Mouse (Mus musculus) gonadal fat pad, adult 2 months (tissue): ENCODE data around the gene Gp2. TPM values are rescaled to one million over a fixed set of nuclear protein-coding genes. Genes with fewer than 3 reads are reported as not detected.

Experiments used
- DNase-seq: peaks from one replicate; pipeline ENCODE4 v3.0.0-alpha.2; 2012; ENCODE audit warnings: low read depth
- polyA plus RNA-seq: library from polyadenylated mRNA; depleted of rRNA; stranded (reverse); fragments of >200 nt; gene quantifications from 2 replicates; pipeline ENCODE4 v1.2.3, GENCODE M21; 2012; rRNA removed

Gene Gp2
- not detected in 2 replicates for polyA plus RNA-seq

DNA sequence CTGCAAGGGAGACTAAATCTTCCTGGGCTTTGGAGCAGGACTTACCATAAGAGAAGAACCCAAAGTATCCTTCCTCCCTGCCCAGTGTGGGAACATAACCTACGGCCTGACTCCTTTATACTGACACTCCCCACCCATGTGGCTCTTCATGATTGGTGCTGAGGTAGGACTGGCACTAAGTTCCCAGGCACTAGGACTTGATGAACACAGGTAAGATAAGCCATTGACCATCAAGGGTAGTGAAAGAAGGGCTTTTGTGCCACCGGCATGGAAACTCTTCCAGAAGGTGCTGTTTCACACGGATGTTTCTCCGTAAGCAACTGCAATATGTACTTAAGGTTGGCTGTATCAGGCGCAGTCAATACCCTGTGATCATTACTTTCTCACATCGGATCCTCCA is at the start of gene Gp2:
Gene Gp2, minus strand, starts transcription at position 101 of the 400 bp plus-strand sequence.
- DNase-seq: no peak

DNA sequence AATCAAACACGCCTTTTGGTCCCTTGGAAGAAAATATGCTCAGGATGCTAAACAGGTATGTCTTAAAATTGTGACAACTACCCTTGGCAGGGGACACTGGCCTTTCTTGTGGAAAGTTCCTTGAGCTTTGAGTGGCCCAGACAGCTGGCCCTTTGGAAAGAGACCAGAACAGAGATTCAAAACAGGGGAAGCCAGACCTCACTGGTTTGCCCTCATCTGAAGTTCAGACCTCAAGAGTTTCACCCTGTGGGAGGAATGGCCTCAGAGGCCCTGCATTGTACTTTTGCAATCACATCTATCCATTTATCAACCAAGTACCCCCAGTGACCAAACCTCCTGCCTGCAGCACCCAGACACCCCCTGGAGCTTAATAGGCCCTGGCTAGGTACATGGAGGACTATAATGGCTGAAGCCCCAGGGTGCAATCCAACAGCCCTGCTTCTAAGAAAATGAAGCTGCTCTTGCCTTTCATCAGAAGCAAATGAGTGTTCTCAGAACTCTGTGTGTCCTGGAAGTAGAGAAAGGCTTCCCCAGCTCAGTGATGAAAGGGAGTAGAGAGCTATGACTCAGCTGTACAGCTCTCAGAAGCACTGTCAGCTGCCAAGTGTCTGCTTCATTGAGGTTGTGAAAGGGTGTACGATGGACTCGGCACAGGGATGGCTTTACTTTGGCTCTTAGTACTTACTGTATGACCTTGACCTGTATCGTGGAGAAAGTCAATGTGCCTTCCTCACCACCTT is 31.1 kb upstream of the Gp2 start:
- no peak for DNase-seq

DNA sequence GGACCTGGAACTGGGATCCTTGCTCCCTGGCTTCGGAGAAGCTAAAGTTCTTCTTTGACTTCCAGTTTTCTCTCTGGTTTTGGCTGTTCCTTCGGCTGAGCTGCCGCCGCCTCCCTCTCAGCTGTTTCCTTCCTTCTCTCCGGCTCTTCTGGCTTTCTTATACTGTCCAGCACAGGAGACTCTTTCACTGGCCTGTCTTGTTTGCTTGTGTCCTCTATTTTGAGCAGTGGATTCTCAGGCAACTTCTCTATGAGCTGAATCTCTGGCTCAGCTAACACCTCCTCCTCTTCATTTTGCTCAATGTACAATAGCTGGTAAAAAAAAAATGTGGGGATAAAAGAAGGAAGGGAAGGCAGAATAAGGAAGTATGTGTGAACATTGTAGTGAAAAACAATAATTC is 27.6 kb upstream of the Gp2 start:
- DNase-seq: no peak

DNA sequence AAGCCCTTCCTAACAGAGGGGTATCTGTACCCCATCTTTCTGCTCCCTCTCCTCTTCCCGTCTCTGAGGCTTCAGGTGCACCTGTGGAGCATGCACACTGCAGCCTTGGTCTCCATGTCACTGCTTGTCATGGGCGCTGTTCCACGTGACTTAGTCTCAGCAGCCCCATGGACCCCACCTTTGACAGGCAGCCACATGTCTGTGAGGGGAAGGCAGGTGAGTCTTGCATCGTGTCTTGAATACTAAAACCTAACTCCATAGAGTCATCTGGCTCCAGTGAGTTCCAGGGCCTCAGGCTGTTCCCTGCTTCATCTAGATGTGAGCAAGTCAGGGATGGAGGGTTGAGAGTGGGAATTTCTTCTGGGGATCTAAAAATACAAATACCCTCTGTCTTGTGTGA is 25.1 kb upstream of the Gp2 start:
- DNase-seq: no peak

DNA sequence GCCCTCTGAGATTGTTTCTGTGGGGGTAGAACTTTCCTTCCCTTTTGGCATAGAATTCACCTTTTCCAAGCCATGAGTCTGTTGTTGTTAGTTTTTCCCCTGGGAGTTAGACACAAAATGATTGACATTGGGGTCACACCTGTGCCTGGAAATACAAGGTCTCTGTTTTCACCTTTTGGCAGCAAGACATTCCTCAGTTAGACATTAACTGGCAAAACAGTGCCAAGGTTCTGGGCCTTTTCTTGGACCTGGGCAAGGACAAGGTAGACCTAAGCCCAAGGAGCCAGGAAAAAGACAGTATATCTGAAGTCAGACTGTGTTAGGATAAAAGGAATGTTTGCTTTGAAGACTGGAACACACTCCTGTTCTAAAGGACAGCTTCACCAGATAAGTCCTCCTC is 20.2 kb upstream of the Gp2 start, which contains the start of gene Umod:
Gene Umod, minus strand, starts transcription at position 27 of the 400 bp plus-strand sequence.
- no peak for DNase-seq

DNA sequence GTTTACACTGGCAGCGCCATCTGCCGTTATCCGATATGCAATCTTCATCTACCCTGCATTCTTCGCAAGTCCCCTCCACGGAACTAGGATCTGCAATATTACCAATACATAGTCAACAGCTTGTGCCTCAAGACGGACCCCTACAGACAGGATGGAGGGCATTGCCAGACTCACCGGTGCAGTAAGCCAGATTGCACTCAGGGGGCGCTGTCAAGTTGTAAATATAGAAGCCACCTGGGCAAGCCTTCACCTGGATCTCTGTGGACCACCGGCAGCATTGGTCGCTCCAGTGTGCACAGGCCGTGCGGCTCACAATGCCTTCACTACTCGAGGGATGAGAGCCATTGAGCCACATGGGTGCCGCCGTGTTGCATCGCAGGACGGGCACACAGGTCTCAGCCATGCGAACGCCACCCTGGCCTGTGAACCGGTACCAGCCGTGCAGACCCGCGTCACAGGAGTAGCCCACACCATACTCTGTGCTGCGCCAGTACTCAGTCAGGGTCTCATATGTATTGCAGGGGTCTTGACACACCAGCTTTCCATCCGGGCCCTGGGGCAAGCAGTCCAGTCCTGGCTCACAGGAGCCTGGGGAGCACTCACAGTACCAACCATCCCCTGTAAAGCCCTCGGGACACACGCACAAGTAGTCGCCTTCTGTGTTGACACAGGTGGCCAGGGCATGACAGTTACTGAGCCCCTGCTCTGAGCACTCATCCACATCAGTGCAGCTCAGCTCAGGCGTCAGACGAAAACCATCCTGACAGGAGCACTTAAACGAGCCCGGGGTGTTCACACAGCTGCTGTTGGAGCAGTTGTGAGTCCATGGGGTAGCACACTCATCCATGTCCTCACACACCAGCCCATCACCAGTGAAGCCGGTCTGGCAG is 17.7 kb upstream of the Gp2 start:
- DNase-seq: no peak

DNA sequence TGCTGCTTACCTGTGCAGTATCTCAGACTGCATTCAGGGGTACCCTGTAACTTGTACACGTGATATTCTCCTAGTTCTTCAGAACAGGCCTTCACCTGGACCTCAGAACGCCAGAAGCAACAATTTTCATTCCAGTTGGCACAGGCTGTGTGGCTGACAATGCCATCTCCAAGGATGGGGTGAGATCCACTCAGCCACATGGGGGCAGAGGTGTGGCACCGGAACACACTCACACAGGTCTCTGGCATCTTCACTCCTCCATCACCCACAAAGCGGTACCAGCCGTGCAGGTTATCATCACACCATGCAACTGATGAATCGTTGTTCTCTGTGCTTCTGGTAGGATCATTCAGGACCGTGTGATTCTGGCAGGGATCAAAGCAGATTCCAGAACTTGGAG is 4.9 kb downstream of the Gp2 start:
- no peak for DNase-seq

DNA sequence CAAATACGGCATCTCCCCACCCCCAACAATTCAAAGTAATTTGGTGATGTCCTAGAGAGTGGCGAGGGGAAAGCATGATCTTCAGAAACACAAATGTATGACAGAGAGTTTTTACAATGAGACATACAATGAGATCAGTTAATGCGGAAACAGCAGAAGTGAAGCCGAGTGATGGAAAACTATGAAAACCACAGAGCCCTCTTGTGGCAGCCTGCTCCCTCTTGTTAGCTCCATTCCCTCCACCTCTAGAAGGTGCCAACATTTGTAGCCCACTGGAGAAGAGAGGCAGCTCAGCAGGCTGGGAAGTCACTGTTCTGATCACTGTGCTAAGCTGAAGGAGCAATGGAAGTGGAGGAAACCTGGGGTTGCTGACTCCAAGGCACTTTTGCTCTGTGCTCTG is 15.2 kb downstream of the Gp2 start:
- DNase-seq: no peak

DNA sequence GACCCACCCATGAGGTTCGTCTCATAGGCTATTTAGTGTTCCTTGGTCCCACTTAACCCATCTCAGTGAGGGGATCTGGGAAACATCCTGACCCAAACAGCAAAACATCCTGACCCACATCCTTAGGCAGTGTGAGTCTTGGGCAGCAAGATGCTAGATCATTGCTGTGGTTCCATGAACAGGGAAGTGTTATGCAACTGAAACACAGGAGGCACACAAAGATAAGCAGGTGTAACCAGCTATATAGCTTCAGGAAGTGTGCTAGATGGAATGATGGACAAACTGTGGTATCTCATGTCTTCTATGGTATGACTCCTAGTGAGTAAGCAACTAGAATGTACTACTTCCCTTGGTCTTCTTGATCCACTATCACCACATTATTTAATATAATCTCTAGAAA is 17.1 kb downstream of the Gp2 start:
- no peak for DNase-seq

DNA sequence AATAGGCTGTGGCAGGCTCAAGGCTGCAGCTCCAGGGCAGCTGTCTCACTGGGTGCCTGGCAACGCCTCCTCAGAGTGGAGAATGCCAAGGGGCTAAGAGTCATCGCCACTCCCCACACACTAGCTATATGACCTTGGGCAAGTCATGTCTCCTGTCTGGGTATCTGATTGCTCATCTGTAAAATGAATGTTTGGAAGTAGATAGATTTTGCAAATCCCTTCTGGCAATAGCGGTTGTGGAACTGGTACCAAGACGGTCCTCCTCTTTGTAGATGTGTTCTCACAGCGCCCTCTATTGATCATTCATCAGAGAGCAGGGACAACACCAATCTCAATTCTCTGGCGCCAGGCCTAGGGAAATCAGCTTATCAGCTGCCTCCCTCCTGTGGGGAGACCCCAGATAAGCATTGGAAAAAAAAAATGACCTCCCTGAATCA is 31.9 kb downstream of the Gp2 start:
- DNase-seq: no peak

DNA sequence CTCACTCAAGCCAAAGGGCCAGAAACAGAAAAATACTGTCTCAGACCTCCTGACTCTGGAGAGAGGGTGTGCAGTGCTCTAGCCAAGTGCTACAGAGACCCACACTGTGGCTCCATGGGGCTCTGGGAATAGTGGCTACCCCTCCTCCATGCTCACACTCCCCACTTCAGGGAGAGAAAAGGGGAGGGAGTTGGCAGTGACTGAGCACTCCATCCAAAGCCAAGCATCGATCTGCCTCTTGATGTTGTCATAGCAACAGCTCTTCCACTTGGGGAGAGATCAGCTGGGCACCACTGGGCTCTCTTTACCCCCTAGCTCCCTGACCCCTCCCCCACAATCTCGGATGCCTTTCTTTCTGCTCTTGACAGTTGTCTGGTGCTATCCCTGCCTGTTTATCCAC is 38.4 kb downstream of the Gp2 start:
- DNase-seq: no peak

DNA sequence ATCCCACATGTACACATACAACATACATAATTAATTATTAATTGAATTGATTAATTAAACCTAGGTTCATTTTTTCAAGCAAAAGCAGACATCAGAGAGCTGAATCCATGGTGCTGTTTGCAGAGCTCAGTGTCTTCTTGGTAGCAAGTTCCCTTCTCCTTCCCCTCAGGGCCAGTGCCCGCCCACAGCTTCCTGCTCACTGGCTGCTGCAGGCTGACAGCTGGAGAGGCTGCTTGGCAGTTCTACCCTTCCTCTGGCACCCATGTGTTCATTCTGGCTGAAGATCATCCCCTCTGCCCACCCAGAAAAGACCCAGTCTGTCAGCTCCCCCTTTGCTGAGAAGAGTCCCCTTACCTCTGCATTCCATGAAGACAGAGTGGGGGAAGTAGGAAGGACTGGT is 40.6 kb downstream of the Gp2 start:
- no peak for DNase-seq

DNA sequence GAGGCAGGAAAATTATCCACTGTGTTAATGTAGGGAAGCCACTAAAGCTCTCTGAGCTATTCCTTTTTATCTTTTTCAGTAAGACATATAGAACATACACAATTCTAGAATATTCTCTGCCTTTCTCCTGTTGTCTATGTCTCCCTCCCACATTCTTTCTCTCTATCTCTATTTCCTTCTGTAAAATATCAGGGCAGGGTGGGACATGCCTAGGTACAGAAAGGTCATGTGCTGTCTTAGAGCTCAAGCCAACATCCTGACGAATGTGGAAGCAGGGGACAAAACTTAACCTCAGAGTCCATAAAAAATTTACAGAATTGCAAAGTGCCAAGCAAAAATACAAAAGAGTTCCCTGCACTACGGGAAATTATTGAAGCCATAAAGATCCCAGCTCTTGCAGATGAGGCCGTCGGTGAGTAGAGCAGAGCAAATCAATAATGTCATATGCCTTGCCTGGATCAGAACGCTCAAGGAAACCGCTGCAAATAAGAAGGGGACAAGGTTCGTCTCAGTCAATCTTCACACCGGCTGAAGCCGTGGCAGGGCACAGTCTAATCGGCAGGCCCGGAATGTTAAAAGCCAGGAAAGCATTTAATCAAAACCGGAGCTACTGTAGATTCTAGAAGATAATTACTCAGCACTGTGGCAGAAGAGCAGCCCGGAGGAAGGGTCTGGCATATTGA is 64.9 kb downstream of the Gp2 start:
- DNase-seq: no peak

Other genes with a start within 250 kb of the Gp2 start
- gene Umod, start 20.0 kb upstream of the Gp2 start, polyA plus RNA-seq: 1.3 and 1.5 TPM in 2 replicates
- gene Acsm5, start 60.2 kb upstream of the Gp2 start, polyA plus RNA-seq: 3.1 and 3.2 TPM in 2 replicates
- gene Pdilt, start 64.2 kb upstream of the Gp2 start, polyA plus RNA-seq: 0.11 and 0.12 TPM in 2 replicates
- gene Acsm2, start 95.1 kb upstream of the Gp2 start, polyA plus RNA-seq: 0.01 and 0.30 TPM in 2 replicates
- gene Acsm1, start 147.7 kb upstream of the Gp2 start, polyA plus RNA-seq: 0.19 TPM in 1 of 2 replicates, not detected in the other
- gene Acsm4, start 230.7 kb upstream of the Gp2 start, polyA plus RNA-seq: not detected in 2 replicates